Mouse (Mus musculus) liver, postnatal 0 days (tissue): Measurements from ENCODE around the gene Hpca. TPM values are rescaled to one million over a fixed set of nuclear protein-coding genes. Genes with fewer than 3 reads are reported as not detected.

Experiments
- ATAC-seq: fragments of 200-750 bp; cut with Nextera tagmentation; 2 replicates; pipeline ENCODE4 v1.8.0; 2017; ENCODE audit warnings: mild to moderate bottlenecking, moderate library complexity
- DNase-seq: peaks from one replicate; pipeline ENCODE4 v3.0.0-alpha.2; 2016
- H3K27ac ChIP-seq: fragments of 300-500 bp; sonication (generic); 2 replicates; pipeline ENCODE4 v1.5.1; 2014; ENCODE audit warnings: antibody characterized with exemption, moderate library complexity, mild to moderate bottlenecking, low read depth
- H3K27me3 ChIP-seq: fragments of 300-500 bp; sonication (generic); 2 replicates; pipeline ENCODE4 v1.6.1; 2014; ENCODE audit warnings: low read length, control low read depth, mixed read lengths; ENCODE audit not compliant: insufficient read depth
- H3K36me3 ChIP-seq: fragments of 300-500 bp; sonication (generic); replicated peaks from 2 replicates; pipeline ENCODE4 v1.6.1; 2014; ENCODE audit warnings: mild to moderate bottlenecking, control low read depth, low read length, moderate library complexity, mixed read lengths; ENCODE audit not compliant: insufficient read depth
- H3K4me1 ChIP-seq: fragments of 300-500 bp; sonication (generic); 2 replicates; pipeline ENCODE4 v1.6.1; 2014; ENCODE audit warnings: antibody characterized with exemption, mild to moderate bottlenecking, control low read depth; ENCODE audit not compliant: insufficient read depth
- H3K4me2 ChIP-seq: fragments of 300-500 bp; sonication (generic); 2 replicates; pipeline ENCODE4 v1.6.1; 2014; ENCODE audit warnings: low read depth, mild to moderate bottlenecking, low read length, moderate library complexity, mixed read lengths
- H3K4me3 ChIP-seq: fragments of 300-500 bp; sonication (generic); 2 replicates; pipeline ENCODE4 v1.5.1; 2014; ENCODE audit warnings: low read depth, low read length
- H3K9ac ChIP-seq: fragments of 300-500 bp; sonication (generic); replicated peaks from 2 replicates; pipeline ENCODE4 v1.6.1; 2014; ENCODE audit warnings: mild to moderate bottlenecking, moderate library complexity
- H3K9me3 ChIP-seq: fragments of 300-500 bp; sonication (generic); 2 replicates; pipeline ENCODE4 v1.6.1; 2016; ENCODE audit warnings: mild to moderate bottlenecking, control low read depth, low read length, mixed read lengths
- CTCF ChIP-seq: sonication (generic); IDR thresholded peaks from 2 replicates; pipeline ENCODE4 v1.5.1; 2016; ENCODE audit warnings: antibody characterized with exemption, low read depth
- EP300 ChIP-seq: IDR thresholded peaks from 2 replicates; pipeline ENCODE4 v1.6.1; 2016; ENCODE audit warnings: antibody characterized with exemption, low read depth, mild to moderate bottlenecking
- WGBS: fragments of 180-500 bp; shearing (Covaris S2); extraction: QIAGEN DNeasy Blood & Tissue Kit; methylation state at CpG from one replicate; pipeline ENCODE4 v1.1.7; 2014; ENCODE audit not compliant: insufficient replicate concordance; 5-methylcytosine and 5-hydroxymethylcytosine counted together
- polyA plus RNA-seq: library from polyadenylated mRNA; unstranded; fragments of >200 nt; fragmentation: Nextera tagmentation; extraction: Ambion mirVana; gene quantifications from 2 replicates; pipeline ENCODE4 v1.2.1, GENCODE M21; 2015

The Hpca gene
- polyA plus RNA-seq, 1 experiment from 2014 or later = 0.18 TPM

GRCm38 (mm10) chr4:129122719-129123118 lies 883 bp upstream of the Hpca start:
- no peak for TF ChIP-seq CTCF
- TF ChIP-seq EP300 = no peak
- 17% methylated on average over 8 of the region's 8 CpGs for WGBS
- H3K9ac ChIP-seq = no peak overlapping the region
- H3K9me3 ChIP-seq = no peaks in the 10 kb centered on the region
- DNase-seq = no peak
- no peak for ATAC-seq
- peaks cover 7% of the 10 kb centered on the region; the same call in 1 of the 2 replicates for H3K4me1 ChIP-seq
- no peaks in the 10 kb centered on the region for H3K36me3 ChIP-seq
- H3K4me3 ChIP-seq = no peak overlapping the region
- no peak overlapping the region for H3K4me2 ChIP-seq
- no peak overlapping the region for H3K27ac ChIP-seq
- H3K27me3 ChIP-seq = peaks cover 74% of the 10 kb centered on the region

DNA sequence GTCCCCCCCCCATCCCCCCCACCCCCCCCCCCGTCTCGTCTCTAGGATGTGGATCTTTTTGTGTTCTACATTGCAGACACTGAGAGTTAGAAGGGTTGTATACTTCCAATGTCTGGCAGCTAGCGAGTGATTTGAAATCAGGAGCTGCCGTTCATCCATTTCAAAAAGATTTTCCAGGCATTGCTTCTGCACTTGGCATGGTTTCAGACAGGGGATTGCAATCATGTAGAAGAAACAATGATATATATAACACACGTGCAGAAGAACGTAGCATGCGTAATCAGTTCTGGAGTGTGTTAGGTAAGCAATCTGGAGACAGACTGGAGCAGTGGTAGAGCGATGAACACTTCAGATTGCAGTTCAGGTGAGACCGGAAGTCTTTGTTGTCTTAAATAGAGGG lies 271 bp upstream of the Hpca start:
- no peaks in the 10 kb centered on the region for H3K9me3 ChIP-seq
- H3K4me3 ChIP-seq = no peak overlapping the region
- H3K27ac ChIP-seq = no peak overlapping the region
- no peak overlapping the region for H3K9ac ChIP-seq
- ATAC-seq (no peak), DNase-seq (no peak)
- no peak overlapping the region for H3K4me2 ChIP-seq
- WGBS = 40% methylated on average over 9 of the region's 9 CpGs
- peaks cover 74% of the 10 kb centered on the region for H3K27me3 ChIP-seq
- TF ChIP-seq EP300 = no peak
- no peak for TF ChIP-seq CTCF
- no peaks in the 10 kb centered on the region for H3K36me3 ChIP-seq
- peaks cover 7% of the 10 kb centered on the region; the same call in 1 of the 2 replicates for H3K4me1 ChIP-seq

- peak; percentile 45 for ATAC-seq
Observed at GRCm38 (mm10) chr4:129120520-129121445, 1.1 kb downstream of the Hpca start.

DNA sequence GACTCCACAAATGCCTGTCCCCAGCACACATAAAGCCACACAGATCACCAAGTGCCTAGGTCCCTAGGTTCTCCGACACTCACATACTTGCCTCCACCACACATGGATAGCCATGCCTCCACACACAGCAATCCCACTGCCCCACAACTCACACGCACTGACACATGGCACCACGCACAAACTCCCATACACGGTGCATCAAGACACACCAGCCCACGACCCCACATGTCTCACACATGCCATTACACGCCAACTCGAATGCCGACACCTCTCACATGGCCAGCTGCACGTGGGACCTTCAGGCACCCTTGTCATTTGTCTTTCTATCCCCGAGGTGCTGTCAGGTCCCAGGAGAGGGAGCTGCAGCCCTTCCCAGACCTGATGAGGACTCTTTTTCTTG lies 2.1 kb downstream of the Hpca start:
- TF ChIP-seq CTCF (no peak), EP300 (no peak)
- Histone ChIP-seq H3K4me2 (no peak overlapping the region), H3K4me1 (0 out of 2 replicates have a peak, but pooled peaks cover 5% of the 10 kb centered on the region), H3K36me3 (no peaks in the 10 kb centered on the region), H3K9ac (no peak overlapping the region), H3K27ac (no peak overlapping the region), H3K27me3 (peaks cover 65% of the 10 kb centered on the region), H3K4me3 (no peak overlapping the region), H3K9me3 (no peaks in the 10 kb centered on the region)
- DNase-seq (no peak), ATAC-seq (no peak)
- WGBS = 70% methylated on average over 10 of the region's 10 CpGs

More at GRCm38 (mm10) chr4:129120520-129121445, 1.1 kb downstream of the Hpca start:
- Histone ChIP-seq H3K4me1 (peaks cover 7% of the 10 kb centered on the region; the same call in 1 of the 2 replicates), H3K4me3 (peak overlapping the region; percentile 31), H3K27ac (no peak overlapping the region), H3K36me3 (no peaks in the 10 kb centered on the region), H3K27me3 (peaks cover 71% of the 10 kb centered on the region), H3K4me2 (peak overlapping the region; percentile 63), H3K9me3 (no peaks in the 10 kb centered on the region), H3K9ac (no peak overlapping the region)
- peak; percentile 82 for DNase-seq
- 2% methylated on average over 34 of the region's 59 CpGs for WGBS
- TF ChIP-seq CTCF (peak; percentile 45), EP300 (no peak)

- ATAC-seq (no peak), DNase-seq (no peak)
- TF ChIP-seq EP300 (no peak), CTCF (no peak)
- no peak overlapping the region for H3K4me3 ChIP-seq
- no peak overlapping the region for H3K9ac ChIP-seq
- H3K4me1 ChIP-seq = 0 out of 2 replicates have a peak, but pooled peaks cover 5% of the 10 kb centered on the region
- peaks cover 51% of the 10 kb centered on the region for H3K27me3 ChIP-seq
- no peak overlapping the region for H3K4me2 ChIP-seq
- no peak overlapping the region for H3K27ac ChIP-seq
- 79% methylated on average over 14 of the region's 14 CpGs for WGBS
- H3K36me3 ChIP-seq = no peaks in the 10 kb centered on the region
- H3K9me3 ChIP-seq = no peaks in the 10 kb centered on the region
Observed at GRCm38 (mm10) chr4:129117720-129118510, 3.9 kb downstream of the Hpca start.

DNA sequence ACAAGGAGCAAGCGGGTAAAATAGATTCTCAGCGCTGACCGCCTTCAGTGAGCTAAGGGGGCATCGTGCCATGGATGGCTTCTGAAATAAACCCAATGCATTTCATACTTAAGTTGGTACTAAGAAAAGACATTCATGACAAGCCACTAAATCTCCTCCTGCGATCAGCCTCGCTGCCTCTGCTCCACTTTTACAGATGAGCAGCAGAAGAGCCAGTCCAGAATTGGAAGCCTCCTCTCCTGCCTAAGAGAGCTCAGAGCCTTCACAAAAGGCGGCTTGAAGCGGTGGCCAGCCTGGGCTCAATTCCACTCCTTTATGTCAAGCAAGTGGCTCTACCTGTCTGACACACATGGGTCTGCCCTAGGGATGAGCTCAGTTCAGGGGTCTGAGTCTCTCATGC lies 5.1 kb downstream of the Hpca start:
- TF ChIP-seq EP300 (no peak), CTCF (no peak)
- H3K4me1 ChIP-seq = 0 out of 2 replicates have a peak, but pooled peaks cover 5% of the 10 kb centered on the region
- WGBS = 80% methylated on average over 8 of the region's 8 CpGs
- no peak overlapping the region for H3K9ac ChIP-seq
- ATAC-seq (no peak), DNase-seq (no peak)
- no peak overlapping the region for H3K4me2 ChIP-seq
- no peak overlapping the region for H3K27ac ChIP-seq
- no peak overlapping the region for H3K4me3 ChIP-seq
- H3K27me3 ChIP-seq = peaks cover 39% of the 10 kb centered on the region
- H3K36me3 ChIP-seq = no peaks in the 10 kb centered on the region
- no peaks in the 10 kb centered on the region for H3K9me3 ChIP-seq
